Mouse (Mus musculus): Measurements from ENCODE around the gene Fgf2.

The Fgf2 gene

DNA sequence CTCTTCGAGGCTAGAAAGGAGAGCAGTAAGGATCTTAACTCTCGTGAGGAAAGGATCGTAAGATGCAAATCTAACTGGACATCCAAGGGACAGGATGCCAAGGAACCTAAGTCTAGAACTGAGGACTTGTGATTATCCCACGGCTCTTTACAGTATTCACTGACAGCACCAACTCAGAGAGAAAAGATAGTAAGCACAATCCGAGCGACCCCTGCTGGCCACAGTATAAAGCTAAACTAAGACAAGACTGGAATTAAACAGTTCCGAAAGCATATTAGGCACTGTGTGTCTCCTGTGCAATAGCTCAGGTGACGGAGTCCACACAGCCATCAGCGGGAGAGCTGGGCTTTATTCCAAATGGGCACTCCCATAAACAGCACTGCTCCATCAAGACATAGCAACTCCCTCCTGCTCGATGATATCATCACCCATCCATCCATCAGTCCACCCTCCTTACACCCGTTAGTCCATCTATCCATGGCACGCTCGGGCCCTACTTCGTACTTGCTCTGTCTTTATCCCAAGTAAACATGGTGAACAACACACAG, 66.3 kb downstream of the Fgf2 start:
- peak; percentile 38 for DNase-seq (ENCODE audit: low spot score)

GRCm38 (mm10) chr3:37418341-37418740, 70.2 kb downstream of the Fgf2 start:
- no peak for DNase-seq (ENCODE audit: low spot score)

GRCm38 (mm10) chr3:37418961-37419457, 70.9 kb downstream of the Fgf2 start:
- no peak for DNase-seq (ENCODE audit: low spot score)

DNA sequence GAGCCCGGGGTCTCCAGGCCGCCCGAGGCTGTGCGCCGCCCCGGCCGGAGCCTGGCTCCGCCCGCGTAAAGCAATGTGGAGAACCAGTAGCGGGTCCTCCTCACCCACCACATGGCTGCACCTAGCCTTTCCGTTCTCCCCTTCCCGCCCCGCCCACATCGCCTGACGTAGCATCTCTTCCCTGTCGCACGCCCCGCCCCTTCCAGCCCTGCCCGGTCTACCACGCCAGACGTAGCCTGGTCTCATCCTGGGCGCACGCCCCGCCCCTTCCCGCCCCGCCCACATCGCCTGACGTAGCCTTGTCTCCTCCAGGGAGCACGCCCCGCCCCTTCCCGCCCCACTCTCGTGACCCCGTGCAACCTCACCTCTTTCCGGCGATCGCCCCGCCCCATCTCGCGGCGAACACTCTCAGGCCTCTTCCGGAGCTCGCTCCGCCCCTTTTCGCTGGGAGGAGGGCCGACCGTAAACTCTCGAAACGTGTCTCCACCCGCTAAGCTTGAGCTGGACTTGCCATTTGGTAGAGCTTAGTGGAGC, 71.4 kb downstream of the Fgf2 start, which contains the start of gene Spata5:
TSS of gene Spata5 (plus strand) at position 439 of the 534 bp plus-strand sequence.
- peak; percentile 100 for DNase-seq (ENCODE audit: low spot score)

DNA sequence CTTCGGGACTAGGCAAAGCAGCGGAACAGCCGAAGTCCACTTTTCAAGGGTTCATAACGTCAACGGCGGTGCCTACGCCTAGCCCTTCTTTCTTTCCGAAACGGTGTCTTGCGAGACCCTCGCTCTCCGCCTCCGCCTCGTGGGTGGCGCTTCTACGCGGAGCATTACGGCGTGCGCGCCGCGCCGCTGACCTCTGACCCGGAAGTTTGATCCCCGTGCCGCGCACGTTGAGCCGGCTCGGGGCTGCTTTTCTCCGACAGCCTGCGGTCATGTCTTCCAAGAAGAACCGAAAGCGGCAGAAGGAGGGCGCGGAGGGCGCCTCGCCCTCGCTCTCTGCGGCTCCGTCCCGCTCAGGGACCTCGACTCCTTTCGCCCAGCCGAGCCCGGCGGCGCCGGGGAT, 71.9 kb downstream of the Fgf2 start, which contains the start of gene Nudt6:
TSS of gene Nudt6 (minus strand) at position 140 of the 400 bp plus-strand sequence.
- peak; percentile 95 for DNase-seq (ENCODE audit: low spot score)

- no peak for DNase-seq (ENCODE audit: low spot score)
Observed at GRCm38 (mm10) chr3:37420641-37421040, 72.5 kb downstream of the Fgf2 start.

DNA sequence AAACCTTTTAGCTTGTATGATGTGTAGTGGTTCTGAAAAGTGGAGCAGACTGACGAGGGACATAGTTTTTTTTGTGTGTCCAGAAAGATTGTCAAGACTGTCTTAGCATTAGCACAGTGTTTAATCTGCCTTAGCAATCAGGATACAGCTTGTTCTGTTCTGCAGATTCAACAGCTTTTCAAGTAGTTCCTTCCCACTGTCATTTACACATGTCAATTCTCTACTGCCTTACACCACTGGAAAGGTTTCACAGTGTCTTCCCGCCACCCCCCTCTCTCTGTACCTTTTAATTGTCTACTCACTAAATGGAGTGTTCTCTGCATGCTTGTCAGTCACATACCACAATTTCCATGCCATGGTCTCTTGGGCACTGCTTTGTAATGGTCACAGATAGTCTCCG, 73.0 kb downstream of the Fgf2 start:
- DNase-seq (ENCODE audit: low spot score), result no peak

DNA sequence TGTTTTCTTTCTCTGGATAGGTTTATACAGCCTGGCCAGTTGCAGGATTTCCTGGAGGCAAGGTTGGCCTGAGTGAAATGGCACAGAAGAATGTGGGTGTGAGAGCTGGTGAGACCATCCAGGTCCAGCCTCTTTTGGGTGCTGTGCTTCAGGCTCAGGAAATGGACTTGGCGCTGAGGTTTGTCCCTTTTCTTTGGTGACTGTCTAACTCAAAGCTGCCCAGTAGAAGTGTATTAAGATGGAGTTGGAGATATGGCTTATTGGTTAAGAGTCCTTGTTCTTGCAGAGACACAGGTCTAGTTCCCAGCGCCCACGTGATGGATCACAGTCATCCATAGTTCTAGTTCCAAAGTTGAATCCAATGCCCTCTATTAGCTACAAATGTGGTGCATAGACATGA, 77.9 kb downstream of the Fgf2 start:
- no peak for DNase-seq (ENCODE audit: low spot score)

DNA sequence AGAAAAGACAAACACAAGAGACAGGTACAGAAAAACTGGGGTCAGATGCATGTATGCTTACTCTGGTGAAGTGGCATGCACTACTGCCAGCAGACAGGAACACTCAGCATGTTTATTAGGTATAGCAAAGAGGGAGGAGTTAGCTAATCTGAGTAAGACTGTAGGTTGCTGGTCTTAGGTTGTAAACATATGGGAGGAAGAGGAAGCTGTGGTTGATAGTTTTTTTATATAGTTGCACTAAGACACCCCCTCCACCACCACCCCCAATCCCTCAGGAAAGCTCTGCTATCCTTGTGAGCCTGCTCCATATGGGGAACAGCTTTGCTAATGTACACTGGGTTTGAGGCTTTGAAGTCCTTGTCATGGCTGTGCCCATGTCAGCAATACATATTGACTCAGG, 82.2 kb downstream of the Fgf2 start:
- DNase-seq (ENCODE audit: low spot score), result no peak

GRCm38 (mm10) chr3:37439770-37440169, 91.6 kb downstream of the Fgf2 start:
- no peak for DNase-seq (ENCODE audit: low spot score)

DNA sequence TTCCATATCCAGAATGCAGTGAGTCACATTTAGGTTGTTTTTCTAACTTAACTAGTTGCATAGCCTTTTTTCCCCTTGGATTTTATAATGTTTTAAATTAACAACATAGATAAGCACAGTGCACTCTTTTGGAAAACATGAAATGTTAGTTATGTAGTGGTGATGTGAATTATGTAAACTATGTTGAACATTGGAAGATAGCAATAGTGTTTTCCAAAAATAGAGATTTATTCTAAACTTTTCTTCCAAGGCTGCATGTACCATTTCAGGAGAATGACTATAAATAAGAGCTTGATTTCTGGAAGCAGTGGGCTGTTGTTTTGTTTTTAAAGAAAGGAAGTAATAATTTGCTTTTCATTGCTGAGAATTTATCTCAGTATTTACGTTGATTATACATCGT, 95.3 kb downstream of the Fgf2 start:
- DNase-seq (ENCODE audit: low spot score), result no peak

- DNase-seq (ENCODE audit: low spot score), result no peak
Observed at GRCm38 (mm10) chr3:37455992-37456391, 107.8 kb downstream of the Fgf2 start.

All from yolk sac, embryonic 10.5 days (tissue).